Mouse (Mus musculus) frontal cortex, postnatal 10 days (tissue): ENCODE measurements around the gene Cct7.
"Not testable (repeated sequence)": the region's sequence is repeated elsewhere in the genome, so short reads cannot be mapped to it uniquely, and the experiment has no call there.

Experiments used
- DNase-seq, 2 experiments: peaks; one replicate each; pipeline ENCODE4 v3.0.0; 2022; ENCODE audit warnings: low spot score in 2 of 2, mixed read lengths in 1 of 2

The Cct7 gene

DNA sequence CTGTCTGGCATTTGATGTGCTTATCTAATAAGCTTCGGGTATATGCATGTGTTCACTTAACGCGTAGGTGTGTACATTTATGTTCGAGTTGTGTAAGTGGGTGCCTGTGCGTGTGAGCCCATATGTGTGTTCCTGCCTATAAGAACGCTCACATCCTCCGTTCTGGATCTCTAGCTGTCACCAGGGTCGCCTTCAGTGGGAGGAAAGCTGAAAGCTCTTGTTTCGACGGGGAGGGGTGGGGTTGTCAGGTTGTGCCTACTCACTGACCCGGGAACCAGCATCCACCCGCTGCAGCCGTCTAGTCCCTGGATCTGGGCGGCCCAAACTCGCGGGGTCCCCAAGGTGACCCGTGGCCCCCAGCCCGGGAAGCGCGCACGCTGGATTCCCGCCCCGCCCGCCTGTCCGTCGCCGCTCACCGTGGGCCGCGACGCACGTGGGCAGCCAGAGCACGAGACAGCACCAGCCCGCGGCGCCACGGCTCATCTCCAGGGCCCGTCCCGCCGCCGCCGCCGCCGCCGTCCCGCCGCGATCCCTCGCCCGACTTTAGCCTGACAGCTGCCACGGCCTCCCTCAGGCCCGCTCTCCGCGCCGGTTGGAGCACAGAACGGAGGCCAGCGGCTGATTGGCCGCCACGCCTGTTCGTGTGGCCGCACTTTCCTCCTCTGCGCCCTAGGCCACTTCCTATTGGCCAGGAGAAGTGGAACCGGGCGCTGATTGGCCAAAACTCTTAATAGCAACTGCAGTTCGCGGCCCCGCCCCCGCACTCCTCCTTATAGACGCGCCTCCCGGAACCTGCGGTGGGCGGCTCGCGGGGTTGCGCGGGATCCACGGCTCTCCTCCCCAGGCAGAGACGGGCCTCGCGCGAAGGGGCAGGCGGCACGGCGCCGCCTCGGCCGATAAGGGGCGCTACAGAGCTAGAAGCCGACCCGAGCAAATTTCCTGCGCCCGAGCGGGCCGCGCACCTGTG is at the start of gene Cct7:
Gene Cct7 (plus strand): TSS at position 818 of the 967 bp plus-strand sequence.
- DNase-seq: peak; percentile 99

- DNase-seq: no peak
These were observed 48.7 kb upstream of the Cct7 start for GRCm38 (mm10) chr6:85402613-85403012.

DNA sequence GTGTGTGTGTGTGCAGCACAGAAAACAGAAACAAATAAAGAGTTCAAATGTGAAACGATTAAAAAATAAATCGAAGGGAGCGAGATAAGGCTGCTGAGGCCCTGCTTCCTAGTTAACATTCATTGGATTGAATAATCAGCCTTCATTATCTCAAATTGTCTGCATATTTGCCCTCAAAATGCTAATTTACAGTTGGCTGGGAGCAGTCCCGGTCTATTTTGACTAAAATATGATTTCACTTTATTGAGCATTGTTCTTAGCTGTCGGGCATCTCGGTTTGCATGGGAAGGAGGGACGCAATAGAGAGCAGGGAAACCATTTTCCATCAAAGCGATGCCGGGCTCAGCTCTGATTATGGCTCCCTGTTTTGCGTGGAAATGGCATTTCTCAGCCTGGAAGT is 48.3 kb upstream of the Cct7 start:
- DNase-seq: no peak

DNA sequence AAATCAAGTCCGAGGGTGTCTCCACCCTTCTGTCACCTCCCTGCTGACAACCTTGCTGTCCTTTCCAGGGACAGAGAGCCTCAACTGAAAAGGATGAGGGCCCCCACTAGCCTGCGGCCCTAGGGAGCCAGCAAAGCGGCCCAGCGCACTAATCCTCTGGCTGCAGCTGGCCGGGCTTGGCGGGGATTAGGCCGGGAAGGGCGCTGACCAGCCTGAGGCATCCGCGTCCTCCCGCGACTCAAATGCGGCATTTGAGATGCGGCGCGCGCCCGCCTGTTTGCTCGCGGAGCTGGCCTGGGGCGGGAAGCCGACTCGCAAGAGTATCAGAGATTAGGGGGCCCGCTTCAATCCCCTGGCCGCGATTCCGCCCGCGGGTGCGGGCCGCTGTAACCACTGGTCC is 42.3 kb upstream of the Cct7 start:
- no peak for DNase-seq

- DNase-seq: peak in 1 of 2 experiments; percentile 53
These were observed 40.5 kb upstream of the Cct7 start for GRCm38 (mm10) chr6:85410771-85411273.

DNA sequence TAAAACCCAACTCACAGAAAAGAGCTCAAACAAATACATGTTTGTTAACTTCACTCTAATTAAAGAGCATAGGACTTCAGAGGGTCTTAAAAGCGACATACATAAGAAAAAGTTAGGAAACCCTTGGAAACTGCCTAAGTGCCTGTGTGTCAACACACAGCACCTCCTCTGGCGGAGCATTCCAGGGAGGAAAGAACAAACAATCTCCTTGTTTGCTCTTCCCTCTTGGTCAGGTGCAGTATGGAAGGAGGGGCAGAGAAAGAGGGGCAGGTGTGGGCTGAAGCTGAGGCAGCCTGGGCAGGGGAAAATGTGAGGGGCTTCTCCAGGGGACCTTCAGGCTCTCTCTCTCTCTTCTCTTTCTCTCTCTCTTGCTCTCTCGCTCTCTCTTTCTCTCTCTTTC is 35.5 kb upstream of the Cct7 start:
- no peak for DNase-seq

- DNase-seq: no peak
These were observed 32.2 kb upstream of the Cct7 start for GRCm38 (mm10) chr6:85419150-85419549.

DNA sequence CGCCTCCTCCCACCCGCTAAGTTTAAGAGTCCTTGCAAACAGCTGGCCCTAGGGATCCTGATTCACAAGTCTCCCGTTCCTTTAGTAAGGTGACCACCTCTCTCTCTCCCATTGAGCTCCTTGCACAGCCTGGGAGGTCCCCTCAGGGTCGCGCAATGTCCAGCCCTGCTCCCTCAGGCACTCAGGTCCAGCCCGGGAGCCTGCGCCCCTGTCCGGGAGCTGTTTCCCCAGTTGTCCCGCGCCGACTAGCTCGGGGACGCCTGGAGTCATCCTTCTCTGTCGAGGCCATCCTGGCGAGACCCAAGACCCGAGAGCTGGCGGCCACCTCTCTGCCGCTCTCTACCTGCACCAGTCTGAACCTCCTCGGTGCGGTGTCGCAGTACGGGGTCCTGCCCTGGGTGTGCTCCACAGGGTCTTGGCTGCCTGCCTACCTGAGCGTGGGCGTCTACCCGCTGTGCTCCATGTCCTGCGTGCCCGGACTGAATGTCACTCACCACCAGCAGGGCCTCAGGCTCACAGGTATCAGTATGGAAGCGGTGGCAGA is 27.4 kb upstream of the Cct7 start, which contains the start of gene Noto:
Gene Noto (plus strand): TSS at position 51 of the 544 bp plus-strand sequence.
- DNase-seq: no peak

- no peak for DNase-seq
These were observed 20.0 kb upstream of the Cct7 start for GRCm38 (mm10) chr6:85431274-85431841.

DNA sequence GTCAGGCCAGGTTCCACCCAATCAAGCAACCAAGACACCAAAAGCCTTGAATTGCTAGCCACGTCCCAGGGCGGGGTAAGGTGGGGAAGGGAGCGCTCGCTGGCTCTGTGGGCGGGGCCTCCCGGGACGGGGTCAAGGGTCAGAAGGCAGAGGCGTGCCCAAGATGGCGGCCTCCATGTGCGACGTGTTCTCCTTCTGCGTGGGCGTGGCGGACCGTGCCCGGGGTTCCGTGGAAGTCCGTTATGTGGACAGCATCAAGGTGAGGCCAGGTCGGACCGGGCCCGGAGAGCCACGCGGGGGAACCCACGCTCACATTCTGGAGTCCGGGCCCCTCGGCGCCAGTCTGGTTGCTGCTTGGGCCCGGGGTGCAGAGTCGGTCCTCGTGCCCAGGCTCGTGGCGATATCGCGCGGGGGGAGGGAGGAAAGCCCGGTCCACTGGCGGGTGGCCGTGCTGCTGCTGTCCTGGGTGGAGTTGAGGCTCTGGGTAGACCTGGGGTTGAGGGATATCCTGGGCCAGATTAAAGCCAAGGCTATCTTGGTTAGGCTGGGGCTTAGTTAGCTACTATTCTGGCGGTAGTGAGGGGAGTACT is 19.4 kb upstream of the Cct7 start, which contains the start of gene Smyd5:
Gene Smyd5 (plus strand): TSS at position 148 of the 590 bp plus-strand sequence.
- DNase-seq: peak; percentile 71 to 75

GRCm38 (mm10) chr6:85433865-85434264 is 17.4 kb upstream of the Cct7 start:
- DNase-seq: no peak

DNA sequence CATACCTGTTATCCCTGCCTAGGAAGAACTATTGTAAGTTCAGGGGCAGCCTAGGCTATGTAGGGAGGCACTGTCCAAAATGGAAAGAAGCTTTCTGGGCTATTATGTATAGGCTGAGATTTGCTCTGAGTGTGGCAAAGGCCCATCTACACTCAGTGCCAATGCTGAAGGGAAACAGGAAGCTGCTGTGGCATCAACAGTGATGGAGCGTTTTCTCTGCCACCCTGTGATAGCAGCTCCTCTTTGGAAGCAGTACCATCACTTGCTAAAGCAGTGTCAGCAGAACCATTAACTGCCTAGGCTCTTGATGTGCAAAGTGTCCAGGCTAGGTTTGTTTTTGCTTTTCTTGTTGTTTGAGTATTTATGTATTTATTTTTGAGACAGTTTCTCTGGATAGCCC is 15.1 kb upstream of the Cct7 start:
- DNase-seq: no peak

GRCm38 (mm10) chr6:85436631-85437030 is 14.7 kb upstream of the Cct7 start:
- DNase-seq: no peak

DNA sequence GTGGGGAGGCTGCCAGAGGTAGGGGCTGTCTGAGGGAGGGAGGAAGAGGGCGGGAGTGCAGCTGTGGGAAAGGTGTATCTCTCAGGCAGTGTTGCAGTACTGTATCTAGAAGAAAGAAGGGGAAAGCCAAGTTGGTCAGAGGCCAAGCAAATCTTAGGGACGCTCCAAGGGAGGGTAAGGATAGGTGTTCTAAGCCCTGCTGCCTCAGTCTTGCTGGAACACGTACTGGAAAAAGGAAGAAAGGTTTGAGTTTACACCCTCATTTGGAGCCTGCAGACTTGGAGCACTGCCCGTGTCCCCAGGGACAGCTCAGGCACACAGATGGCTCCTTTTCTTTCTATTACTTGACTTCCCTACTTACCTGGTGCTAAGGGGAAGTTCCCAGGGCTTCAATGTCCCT is 10.2 kb upstream of the Cct7 start:
- no peak for DNase-seq

DNA sequence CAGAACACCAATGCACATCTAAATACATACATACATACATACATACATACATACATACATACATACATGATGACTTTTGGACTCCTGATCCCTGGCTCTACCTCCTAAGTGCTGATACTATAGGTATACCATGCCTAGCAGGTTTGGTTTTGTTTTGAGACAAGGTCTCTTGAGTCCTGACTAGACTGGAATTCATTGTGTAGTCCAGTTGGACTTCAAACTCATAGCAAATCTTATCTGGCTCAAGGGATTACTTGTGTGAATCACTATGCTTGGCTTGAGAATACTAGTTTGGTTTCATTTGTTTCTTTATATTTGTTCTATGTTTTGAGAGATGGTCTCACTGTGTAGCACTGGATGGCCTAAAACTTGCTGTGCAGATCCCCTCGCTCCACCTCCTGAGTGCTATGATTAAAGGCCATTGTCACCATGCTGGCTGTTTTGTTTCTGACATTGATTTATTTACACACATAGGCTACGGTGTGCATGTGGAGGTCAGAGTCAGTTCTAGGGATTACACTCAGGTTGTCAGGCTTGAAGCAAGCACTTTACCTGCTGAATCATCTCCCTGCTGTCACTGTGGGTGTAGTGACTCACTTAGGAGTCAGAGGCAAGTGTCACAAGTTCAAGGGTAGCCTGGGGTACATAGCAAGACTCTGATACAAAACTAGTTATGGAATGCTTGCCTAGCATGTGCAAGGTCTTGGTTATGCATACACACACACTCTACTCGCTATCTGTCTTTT is 7.7 kb upstream of the Cct7 start:
- no peak for DNase-seq

- DNase-seq: no peak
These were observed 6.9 kb upstream of the Cct7 start for GRCm38 (mm10) chr6:85444266-85444965.

DNA sequence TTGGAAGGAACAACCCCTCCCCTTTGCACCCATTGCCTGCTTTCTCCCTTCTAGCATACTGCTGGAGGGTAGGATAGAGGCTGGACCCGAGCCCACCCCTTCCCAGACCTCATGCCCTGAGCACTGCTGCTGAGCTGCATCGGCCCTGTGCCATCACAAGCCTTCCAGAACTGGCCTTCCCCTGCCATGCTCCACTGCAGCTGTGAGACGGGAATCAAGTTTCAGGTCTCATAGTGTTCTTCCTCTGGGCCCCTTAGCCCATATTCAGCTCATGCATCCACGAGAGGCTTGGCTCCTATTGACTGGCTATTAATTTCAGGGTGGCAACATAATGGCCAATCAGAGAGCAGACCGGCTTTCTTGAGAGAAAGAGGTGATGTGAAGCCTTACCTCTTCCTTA is 6.0 kb upstream of the Cct7 start:
- no peak for DNase-seq

DNA sequence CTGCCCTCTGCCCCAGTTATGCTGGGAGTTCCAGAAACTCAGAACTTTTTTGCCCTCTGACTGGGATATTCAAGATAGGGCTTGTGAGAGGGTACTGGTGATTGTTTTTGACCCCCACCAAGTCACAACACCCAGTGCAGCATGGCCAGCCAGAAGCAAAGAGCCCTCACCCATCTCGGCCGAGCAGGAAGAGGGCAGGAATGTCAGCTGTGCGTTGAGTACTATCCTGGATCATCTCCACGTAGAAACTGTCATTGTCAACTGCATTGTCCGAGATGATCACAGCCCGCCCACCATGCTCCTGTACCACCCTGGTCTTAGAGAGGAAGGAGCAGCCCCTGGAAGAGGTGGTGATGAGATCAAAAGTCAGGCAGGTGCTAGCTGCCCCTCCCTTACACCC is 4.0 kb upstream of the Cct7 start:
- no peak for DNase-seq

DNA sequence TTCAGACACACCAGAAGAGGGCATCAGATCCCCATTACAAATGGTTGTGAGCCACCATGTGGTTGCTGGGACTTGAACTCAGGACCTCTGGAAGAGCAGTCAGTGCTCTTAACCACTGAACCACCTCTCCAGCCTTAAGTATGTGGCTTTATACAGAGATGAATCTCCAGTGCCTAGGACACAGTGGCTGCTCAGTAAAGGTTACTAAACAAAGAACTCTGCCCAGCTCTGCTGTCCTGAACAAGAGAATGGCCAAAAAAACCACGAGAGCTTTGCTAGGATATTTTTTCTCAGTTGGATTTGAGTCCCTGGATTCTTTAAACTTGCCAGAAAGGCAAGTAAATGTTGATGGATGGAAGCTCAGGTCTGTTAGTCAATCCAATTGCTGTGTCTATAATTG is 1.2 kb upstream of the Cct7 start:
- DNase-seq: not testable (repeated sequence)

- DNase-seq: peak; percentile 97
These were observed 523 bp downstream of the Cct7 start, which contains the start of gene Pradc1 for GRCm38 (mm10) chr6:85451664-85452410. Pradc1 (minus strand) TSS chr6:85451970.
